Mouse (Mus musculus): ENCODE measurements around the gene Ccz1. TPM values are rescaled to one million over a fixed set of nuclear protein-coding genes. Genes with fewer than 3 reads are reported as not detected.

The Ccz1 gene
- 45.2 and 50.5 TPM in 2 replicates for polyA plus RNA-seq (2015; fragmentation: Nextera tagmentation; extraction: Ambion mirVana)

GRCm38 (mm10) chr5:144014551-144015311, at the start of gene Ccz1:
Ccz1 (minus strand) TSS chr5:144014877.

DNA sequence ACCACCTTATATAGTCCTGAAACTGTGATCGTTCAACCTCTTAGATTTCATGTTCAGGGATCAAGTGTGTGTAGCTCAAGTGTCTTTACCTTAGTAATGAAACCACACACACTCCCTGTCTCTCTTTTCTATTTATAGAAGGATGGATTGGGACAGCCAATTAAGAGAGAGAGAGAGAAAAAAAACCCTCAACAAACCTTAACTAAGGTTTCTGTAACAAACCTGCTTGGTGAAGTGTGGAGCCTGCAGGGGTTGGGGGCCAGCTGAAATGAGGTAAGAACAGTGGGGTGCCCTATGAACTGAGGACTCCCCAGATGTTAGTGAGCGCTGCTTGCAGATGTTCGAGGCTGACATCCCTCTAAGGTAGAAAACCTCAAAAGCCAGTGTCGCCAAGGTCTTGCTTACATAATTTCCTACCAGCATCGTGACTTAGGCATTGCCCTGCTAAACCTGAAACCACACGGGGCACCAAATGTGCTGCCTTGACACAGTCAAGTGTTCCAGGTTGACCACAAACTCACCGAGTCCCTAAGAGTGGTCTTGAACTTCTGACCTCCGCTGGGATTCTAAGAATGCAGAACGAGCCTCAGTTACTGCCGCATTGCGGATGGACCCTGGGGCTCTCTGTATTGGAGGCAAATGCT, 12.1 kb upstream of the Ccz1 start, which contains the start of gene Ocm:
TSS of gene Ocm (minus strand) at position 51 of the 644 bp plus-strand sequence.

Other genes starting within 250 kb of the Ccz1 start
- gene Eif2ak1, start 197.1 kb downstream of the Ccz1 start, polyA plus RNA-seq (2015; fragmentation: Nextera tagmentation; extraction: Ambion mirVana) = 24.7 and 25.6 TPM in 2 replicates
- gene Ankrd61, start 117.2 kb downstream of the Ccz1 start, polyA plus RNA-seq (2015; fragmentation: Nextera tagmentation; extraction: Ambion mirVana) = not detected in 2 replicates
- 124 and 129 TPM in 2 replicates for gene Aimp2, start 105.0 kb downstream of the Ccz1 start, polyA plus RNA-seq (2015; fragmentation: Nextera tagmentation; extraction: Ambion mirVana)
- gene Pms2, start 104.9 kb downstream of the Ccz1 start, polyA plus RNA-seq (2015; fragmentation: Nextera tagmentation; extraction: Ambion mirVana) = 9.3 and 9.5 TPM in 2 replicates
- 0.37 TPM in 1 of 2 replicates, not detected in the other for gene Gm42421, start 86.7 kb downstream of the Ccz1 start, polyA plus RNA-seq (2015; fragmentation: Nextera tagmentation; extraction: Ambion mirVana)
- gene Rsph10b, start 81.8 kb downstream of the Ccz1 start, polyA plus RNA-seq (2015; fragmentation: Nextera tagmentation; extraction: Ambion mirVana) = 3.8 and 4.4 TPM in 2 replicates
- gene Ocm, start 11.8 kb upstream of the Ccz1 start, polyA plus RNA-seq (2015; fragmentation: Nextera tagmentation; extraction: Ambion mirVana) = 1.6 and 3.6 TPM in 2 replicates
- gene Lmtk2, start 85.6 kb upstream of the Ccz1 start, polyA plus RNA-seq (2015; fragmentation: Nextera tagmentation; extraction: Ambion mirVana) = 1.6 TPM in 2 replicates
- gene Bhlha15, start 175.4 kb upstream of the Ccz1 start, polyA plus RNA-seq (2015; fragmentation: Nextera tagmentation; extraction: Ambion mirVana) = not detected in 2 replicates
- gene Tecpr1, start 208.7 kb upstream of the Ccz1 start, polyA plus RNA-seq (2015; fragmentation: Nextera tagmentation; extraction: Ambion mirVana) = 11.7 and 12.3 TPM in 2 replicates
- 94.8 and 108 TPM in 2 replicates for gene Bri3, start 229.6 kb upstream of the Ccz1 start, polyA plus RNA-seq (2015; fragmentation: Nextera tagmentation; extraction: Ambion mirVana)